Mouse (Mus musculus): ENCODE results near the gene Icam5.

DNA sequence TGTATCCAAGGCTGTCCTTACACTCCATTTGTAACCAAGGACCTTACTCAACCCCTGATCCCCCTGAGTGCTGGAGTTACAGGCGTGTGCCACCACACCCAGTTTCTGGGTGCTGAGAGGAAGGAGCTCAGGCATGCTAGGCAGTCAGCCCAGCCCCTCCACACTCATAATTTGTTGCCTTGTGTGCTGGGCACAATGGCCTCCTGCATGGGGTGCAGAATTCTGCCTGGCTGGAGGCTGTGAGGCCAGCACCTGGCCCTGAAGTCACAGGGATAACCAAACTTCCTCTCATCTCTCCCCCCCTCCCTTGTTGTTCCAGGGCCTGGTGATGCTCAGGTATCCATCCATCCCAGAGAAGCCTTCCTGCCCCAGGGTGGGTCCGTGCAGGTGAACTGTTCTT lies 13.3 kb upstream of the Icam5 start:
- no peak for TF ChIP-seq CTCF (IDR thresholded peaks at IDR 0.05; ENCODE audit: insufficient read depth, low read depth, low read length)
- TF ChIP-seq POLR2A (IDR thresholded peaks at IDR 0.05; ENCODE audit: insufficient read depth, low read depth, low read length), result no peak

Measured in olfactory bulb, adult 2 months (tissue).